Mouse (Mus musculus): ENCODE results near the gene Rem1.

- TF ChIP-seq POLR2A (IDR thresholded peaks at IDR 0.05; ENCODE audit: borderline replicate concordance, insufficient read depth, low read length) (no peak), CTCF (IDR thresholded peaks at IDR 0.05; ENCODE audit: borderline replicate concordance, insufficient read depth, low read depth, low read length) (no peak)
These were observed 1.5 kb upstream of the Rem1 start for GRCm38 (mm10) chr2:152625256-152625655.
